Mouse (Mus musculus) induced T-regulatory cell, adult 2 months (primary cell): ENCODE results near the gene Mybphl.

Experiments
- DNase-seq: peaks from one replicate; pipeline ENCODE4 v3.0.0-alpha.2; 2012; ENCODE audit warnings: low read depth

The Mybphl gene

DNA sequence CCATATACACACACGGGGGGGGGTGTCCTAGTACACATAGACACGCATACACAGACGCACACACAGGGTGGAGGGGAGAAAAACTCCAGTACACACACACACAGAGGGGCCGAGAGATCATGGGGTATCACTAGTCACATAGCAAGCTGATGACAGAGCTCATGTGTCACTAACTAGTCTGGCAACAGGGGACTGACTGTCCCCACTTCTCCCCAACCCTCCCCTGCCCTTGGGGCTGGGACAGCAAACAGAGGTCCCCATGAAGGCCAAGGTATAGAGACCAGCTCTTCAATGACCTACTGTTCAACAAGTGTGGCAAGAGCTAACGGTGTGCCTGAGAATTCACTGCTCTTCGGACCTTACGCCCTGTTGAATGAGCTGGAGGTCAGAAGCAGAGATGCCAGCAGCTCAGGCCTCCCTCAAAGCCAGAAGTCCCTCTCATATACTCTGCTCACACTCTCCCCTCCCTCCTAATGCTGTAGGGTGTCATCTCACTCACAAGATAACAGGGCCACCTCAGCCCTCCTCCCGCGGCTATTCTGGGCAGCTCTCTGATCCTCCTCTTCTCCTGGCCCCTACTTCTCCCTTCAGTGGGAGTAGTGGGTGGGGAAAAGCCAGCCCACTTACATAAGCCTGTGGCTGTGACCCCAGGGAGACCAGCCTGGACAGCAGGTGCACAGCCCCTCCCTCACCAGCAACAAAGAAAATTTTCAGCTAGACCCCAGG lies at the start of gene Mybphl:
Gene Mybphl (plus strand): TSS at position 642 of the 726 bp plus-strand sequence.
- DNase-seq: no peak

DNA sequence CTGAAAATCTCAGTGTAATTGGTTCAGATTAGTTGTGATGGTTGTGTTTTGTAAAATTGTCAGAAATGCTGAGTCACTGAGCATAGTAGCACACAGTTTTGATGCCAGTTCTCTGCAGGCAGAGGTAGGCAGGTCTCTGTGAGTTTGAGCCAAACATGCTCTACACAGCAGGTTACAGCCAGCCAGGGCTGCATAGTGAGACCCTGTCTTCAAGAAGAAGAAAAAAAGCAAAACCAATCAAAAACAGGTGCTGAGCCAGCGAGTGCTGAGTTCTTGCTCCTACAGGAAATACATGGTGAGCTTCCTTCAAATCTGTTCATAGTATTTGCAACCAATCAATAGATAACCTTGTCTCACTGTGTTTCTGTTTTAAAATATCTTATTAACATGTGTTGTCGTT lies 46.2 kb upstream of the Mybphl start:
- DNase-seq: no peak

DNA sequence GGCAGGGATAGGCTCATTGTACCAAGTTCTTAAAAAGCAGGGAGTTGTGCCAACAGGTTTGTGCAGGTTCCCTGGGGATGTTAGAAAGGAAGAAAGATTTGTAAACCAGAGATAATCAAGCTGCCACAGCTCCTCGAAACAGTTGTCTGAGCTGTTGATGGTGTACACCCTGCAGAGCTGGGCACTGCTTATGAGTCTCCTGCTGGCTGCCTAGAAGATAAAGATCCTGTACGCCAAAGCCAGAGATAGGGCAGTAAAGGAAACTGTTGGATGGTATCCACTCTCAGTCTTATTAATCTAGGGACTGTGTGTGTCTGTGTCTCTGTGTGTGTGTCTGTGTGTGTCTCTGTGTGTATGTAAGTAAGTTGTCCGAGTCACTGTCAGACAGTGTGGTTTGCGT lies 43.0 kb upstream of the Mybphl start:
- DNase-seq: no peak

DNA sequence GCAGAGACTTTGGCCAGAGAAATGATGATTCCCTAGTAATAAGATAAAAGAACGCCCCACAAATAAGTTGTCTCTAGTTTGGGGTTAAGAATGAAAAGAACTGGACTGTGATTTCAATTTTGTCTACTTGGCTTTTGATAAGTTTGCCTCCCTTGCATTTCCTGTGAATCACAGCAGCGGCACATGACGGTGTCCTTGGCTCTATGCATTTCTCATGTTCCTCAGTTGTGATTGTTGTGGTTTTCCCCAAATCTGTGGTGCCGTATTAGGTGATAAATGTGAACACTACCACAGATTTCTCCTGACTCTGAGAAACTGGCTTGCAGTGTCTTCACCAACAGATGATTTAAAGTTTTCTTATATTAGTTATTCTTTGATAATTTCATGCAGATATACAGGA lies 42.6 kb upstream of the Mybphl start:
- no peak for DNase-seq

DNA sequence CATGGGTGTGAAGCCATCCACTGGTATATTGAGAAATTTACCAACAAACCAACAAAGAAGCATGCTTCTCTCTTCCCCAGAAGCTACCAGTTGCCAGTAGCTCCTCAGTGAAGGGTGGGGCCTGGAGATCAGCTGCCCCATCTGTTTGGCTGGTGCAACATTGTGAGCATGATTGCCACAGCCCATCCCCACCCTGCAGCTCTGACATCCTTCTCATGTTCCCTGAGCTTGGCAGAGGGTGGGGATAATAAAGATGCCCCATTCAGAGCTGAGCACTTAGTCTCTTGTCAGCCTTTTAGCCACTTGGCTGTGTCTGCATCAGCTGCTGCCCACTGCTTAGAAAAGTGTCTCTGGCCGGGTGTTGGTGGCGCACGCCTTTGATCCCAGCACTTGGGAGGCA lies 41.7 kb upstream of the Mybphl start:
- no peak for DNase-seq

DNA sequence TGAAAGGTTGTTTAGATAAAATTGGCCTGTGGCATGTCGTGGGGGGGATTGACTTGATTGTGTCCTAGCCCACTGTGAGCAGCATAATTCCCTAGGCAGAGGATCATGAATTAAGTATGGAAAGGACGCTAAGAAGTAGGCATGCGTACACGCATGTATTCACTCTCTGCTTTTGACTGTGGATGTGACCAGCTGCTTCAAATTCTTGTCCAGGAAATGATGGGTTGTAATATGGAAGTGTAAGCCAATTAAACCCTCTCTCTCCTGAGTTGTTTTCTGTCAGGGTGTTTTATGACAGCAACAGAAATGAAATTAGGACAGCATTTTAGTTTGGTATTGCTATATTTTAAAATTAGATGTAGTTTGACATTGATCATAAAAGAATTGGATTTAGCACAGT lies 39.9 kb upstream of the Mybphl start:
- DNase-seq: no peak

DNA sequence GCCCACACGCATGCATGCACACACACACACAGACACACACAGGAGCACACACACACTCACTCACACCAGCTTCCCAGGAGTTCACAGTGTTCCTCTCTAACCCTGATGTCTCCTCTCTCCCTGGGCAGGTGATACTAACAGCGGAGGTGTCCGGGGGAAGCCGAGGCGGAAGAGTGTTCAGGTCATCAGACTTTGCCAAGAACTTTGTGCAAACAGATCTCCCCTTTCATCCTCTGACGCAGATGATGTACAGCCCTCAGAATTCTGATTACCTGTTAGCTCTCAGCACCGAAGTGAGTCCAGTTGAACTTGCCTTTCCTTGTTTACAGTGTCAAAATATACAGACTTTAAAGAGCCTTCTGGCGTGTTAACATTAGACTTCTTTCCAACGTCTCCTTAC lies 39.2 kb upstream of the Mybphl start:
- no peak for DNase-seq

DNA sequence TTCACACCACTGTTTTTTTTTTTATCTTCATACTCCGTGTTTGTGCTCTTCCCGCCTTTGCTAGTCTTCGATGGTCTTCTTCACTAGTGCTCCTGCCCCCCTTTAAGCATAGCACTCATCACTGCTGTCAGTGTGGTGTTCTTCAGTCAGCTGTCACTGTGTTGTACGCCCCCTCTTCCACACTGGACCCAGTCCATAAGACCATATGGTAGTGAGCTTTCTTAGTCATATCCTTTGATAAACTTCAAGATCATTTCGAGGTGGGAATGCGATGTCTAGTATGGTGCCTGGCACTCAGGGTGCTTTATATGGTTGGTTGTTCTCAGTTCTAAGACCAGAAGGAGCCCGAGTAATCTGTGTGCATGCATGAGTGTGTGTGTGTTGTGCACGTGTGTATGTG lies 37.4 kb upstream of the Mybphl start:
- DNase-seq: no peak

DNA sequence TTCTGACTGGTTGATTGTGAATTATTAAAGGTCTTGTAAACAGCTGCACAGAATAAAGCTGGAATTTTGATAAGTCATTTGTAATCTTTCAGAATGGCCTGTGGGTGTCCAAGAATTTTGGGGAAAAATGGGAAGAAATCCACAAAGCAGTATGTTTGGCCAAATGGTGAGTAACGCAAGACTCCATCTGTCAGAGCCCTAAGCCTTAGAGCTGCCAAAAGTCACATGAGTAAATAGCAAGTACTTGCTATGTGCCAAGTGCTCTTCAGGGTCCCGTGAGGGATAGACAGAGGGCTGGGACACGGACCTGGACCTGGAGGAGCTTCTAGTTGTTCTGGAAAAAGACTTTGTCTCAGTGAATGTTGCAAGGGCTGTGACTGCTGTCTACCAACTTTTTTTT lies 36.8 kb upstream of the Mybphl start:
- no peak for DNase-seq

DNA sequence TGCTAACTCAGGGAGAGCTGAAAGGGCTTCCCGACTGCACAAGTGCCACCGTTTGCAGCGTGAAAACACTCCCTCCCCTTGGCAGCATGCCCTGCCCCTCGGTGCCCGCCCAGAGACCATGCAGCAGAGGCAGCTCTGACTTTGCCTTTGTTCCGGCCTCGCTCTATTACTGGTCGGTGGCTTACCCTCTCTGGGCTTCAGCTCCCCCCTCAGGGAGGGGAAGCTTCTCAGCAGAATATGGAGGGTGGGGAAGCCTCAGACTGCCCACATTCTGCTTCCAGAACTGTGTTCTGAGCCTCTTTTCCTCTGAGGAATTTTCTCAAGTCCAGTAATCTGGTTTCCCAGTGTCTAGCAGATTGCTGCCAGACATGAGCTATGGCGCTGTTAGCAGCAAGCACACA lies 36.3 kb upstream of the Mybphl start:
- no peak for DNase-seq

DNA sequence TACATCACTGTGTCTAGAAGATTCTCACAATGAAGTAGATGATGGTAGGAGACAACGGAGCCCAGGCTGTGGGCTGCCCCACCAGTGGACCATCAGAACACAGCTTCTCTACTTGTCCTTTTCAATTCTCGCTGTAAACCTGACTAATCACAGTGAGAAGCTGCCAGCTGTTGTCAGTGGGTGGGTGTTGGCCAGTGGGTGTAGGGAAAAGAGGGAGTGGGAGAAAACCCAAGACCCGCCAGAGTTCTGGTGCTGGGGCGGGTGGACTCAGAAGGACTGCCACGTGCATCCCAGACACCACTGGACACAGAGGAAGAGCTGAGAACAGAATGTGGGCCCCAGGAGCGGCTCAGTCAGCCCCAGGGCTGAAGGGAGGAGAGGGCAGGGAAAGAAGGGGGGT lies 33.9 kb upstream of the Mybphl start:
- no peak for DNase-seq

DNA sequence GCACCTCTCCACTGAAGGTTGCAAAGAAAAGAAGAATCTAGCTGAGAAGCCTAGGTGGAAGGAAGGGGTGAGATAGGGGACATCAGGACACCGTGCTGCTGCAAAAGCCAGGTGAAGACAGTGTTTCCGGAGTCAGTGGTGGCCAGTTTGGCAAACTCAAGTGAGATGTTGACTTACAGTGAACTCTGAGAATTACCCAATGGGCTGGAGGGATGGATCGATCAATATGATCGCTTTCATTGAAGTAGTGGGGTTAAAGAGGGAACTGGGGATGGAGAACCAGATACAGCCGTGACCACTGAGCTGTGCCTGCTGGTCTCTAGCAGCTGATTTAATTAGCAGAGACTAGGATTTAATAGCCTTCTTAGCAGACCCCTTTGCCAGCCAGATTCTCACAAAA lies 27.8 kb upstream of the Mybphl start:
- no peak for DNase-seq

DNA sequence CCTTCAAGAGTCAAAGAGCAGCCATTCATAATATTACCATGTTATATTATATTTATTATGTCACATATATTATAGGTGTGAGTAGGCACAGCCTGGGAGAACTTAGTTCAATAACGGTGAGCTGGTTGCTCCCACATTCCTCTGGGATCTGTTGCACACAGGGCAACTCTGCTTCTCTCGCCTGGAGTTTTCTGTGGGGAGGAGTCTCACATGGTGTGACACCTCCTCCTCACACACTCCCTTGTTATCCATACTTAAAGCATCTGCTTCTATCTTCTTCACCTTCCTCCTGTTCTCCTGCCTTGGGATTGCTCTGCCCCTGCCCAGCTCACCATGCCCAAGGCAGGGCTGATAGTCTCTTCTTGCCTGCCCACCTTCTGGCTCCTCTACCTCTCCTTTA lies 23.7 kb upstream of the Mybphl start:
- no peak for DNase-seq

DNA sequence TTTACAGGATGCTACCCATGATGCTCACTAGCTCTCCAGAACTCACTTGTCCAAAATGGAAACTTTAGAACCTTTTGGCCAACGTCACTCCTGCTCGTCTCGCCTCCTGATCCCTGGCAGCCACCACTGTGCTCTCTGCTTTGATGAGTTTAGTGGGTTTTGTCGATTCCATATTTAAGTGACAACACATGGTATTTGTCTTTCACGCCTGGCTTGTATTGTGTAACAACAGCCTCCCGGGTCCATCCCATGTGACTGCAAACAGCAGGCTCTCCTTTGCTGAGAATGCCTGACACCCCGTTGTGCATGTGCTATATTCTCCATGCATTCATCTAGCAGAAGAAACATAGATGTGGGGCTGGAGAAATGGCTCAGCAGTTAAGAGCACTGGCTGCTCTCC lies 22.5 kb upstream of the Mybphl start:
- DNase-seq: no peak

DNA sequence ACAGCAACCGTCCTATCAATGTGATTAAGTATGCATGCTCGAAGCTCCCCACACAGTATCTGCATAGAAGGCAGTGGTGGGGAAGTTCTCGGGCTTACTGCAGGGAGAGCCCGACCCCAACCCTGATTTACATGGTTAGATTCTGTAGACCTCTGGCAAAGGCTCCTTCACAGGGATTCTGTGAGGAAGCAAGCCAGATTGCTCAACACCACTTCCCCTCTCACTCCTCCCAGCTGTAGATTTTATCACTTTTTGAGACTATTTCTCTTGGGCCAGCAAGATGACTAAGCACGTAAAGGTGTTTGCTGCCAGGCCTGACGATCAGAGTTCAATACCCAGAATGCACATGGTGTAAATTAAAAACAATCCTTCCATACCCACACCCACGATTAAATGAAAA lies 18.9 kb upstream of the Mybphl start:
- no peak for DNase-seq

DNA sequence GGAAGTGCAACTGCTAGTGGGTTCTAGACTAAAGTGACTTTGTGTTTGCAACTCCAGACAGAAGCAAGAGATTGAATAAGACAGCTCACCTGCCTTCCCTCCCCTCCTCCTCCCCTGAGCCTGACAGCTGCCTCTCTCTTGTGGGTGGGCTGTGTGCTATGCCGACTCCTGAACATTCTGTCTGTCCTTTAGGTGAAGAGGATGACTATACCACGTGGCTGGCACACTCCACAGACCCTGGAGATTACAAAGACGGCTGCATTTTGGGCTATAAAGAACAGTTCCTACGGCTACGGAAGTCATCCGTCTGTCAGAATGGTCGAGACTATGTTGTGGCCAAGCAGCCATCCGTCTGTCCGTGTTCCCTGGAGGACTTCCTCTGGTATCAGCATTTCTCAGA lies 16.3 kb upstream of the Mybphl start:
- no peak for DNase-seq

DNA sequence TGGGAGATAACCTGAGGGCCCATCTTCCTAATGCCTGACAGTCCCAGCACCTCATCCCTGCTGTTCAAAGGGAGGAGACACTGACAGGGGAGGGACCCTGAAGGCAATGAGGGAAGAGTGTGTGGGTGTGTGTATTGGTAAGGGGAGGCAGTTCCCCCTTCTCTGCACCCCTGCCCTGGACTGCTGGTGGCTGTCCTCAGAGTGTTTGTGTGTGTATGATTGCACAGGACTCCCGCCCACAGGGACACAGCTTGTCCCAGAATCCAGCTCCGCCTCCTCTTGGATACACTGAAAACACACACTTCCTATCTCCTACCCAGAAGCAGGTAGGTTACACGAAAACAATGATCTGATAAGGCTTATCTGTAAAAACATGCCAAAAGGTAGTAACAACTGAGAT lies 9.5 kb upstream of the Mybphl start:
- DNase-seq: no peak

DNA sequence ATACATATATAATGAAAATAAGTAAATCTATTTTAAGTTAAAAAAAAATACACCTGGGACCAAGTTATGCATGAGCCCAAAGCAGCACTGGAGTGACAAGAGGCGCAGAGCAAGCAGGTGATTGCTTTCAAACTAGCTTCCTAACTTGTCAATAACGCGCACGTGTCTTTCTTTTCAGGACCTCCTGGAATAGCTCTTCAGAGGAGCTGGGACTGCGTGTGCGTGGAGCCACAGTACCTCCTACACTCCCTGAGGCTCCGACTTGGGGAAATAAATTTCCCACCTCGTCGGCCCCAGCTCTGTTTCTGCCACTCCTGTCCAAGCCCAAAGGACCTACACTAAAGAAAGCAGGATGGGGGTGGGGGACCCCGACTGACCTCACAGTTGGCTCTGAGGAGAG lies 7.7 kb upstream of the Mybphl start:
- DNase-seq: no peak

DNA sequence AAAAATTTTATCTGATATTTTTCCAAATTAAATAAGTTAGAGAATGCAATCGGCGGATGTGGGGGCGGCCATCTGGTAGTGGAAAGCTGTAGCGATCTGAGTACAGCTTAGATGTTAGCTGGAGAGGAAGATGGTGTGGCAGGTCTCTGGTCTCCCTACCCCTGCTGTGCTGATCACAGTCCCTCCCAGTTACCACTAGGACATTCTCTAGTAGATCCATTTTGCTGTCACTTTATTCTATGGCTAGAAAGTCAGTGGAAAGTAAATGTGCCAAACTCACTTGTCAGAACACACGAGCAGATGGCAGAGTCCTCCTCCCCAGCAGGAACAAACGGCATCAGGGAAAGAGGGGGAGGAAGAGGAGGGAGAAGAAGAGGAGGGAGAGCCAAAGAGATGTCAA lies 6.3 kb upstream of the Mybphl start:
- no peak for DNase-seq

DNA sequence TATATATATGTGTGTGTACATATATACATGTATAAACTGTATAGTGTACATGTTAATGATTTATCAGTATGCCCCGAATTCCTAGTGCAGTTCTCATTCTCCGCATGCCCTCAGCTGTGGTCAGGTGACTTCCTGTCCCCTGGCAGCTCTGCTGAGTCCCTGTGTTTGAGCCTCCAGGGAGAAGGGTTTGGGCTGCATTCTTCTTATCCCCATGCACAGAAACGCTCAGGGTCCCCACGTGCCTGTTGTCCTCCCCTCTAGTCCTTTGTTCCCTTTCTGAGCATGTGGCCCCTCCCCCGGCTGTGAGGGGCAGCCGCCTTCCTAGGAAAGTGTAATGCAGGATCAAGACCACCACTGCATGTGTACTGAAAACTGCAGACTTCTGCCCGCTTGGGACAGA lies 3.8 kb upstream of the Mybphl start:
- DNase-seq: no peak

DNA sequence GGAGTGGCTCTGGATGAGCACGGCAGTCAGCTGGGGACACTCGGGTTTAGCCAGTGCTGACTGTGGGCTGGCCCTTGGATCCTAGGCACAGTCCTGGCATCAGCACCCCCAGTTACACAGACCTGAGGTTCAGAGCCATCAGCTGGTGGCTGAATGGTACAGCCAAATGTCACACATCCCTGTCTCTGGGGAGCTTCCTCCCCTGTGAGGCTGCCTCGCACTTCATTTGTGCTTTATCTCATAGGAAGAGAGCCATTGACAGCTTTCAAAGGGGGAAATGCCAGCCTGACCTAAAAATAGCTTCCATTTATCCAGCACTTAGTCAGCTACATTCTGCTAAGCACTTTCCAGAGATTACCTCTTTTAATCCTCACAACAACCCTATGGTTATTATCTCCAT lies 1.1 kb upstream of the Mybphl start:
- no peak for DNase-seq

DNA sequence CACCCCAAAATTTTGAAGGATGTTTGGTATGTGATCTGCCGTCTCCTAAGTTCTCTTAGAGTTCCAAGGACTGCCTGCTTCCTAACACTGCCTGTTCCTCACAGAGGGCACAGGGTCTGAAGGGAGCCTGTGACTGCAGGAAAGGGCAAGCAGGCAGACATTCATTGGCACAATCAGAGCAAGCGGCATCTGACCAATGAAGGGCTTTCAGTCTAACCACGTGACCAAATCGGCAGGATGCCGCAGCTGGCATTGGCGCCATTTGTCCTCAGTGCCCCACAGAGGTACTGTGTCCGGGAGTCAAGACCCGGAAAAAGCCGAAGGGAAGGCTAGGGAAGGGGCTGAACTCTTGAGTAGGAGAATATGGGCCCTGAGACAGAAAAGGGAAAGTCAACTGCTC lies 2.5 kb downstream of the Mybphl start:
- DNase-seq: no peak

DNA sequence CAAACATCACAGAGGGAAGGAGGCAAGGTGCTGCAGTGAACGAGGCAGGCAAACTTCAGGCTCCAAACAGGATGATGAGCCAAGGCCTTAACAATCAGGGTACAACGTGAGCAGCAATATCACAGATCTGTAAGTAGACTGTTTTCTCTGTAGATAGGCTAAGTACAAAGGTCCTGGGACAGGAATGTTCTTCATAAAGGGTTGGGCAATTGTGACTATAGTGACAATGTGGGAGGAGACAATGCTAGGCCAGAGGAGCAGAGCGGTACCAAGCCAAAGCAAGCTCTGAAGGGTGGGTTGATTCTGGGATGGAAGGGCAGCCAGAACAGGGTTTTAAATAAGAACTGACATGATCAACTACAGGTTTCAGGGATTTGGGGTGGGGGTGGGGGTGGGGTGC lies 3.1 kb downstream of the Mybphl start:
- DNase-seq: no peak

DNA sequence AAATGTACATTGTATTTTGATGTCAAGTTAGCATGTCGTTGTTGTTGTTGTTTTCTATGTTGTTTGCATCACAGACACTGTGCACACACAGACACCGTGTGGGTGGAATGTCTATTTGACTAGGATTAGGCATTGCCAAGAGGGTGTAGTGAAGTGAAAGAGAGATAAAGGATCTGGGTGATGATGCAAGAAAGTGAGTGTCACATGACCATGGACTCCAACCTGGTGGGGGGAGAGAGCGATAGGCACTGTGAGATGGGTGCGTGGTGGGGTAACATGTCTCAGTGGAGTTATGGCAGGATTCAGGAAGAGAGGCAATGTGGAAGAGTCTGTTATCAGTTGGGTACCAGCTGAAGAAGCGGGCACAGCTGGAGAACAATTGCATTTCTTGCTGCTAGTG lies 4.0 kb downstream of the Mybphl start:
- DNase-seq: no peak

DNA sequence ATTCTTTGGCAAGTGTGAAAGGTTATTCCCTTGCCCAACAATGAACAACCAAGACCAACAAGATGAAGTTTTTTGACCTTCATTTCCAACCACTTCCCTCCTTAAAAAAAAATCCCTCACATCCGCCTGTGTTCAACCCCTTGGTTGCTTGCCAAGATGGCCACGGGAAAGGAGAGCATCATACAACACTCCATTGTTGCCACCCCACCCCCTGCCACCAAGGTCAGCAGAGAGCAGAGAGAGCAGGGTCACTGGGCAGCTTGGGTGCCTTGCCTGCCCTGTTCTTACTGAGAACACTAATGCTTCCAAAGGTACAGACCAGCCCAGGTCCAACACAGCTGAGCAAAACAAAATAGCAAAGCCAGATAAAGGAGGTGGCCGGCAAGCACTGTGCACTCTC lies 7.6 kb downstream of the Mybphl start:
- DNase-seq: no peak
